Mouse (Mus musculus): ENCODE data around the gene Olfr732. TPM values are rescaled to one million over a fixed set of nuclear protein-coding genes. Genes with fewer than 3 reads are reported as not detected.

Olfr732 gene
- not detected for total RNA-seq (2023)

GRCm38 (mm10) chr14:50284106-50284505 lies at the start of gene Olfr732:
TSS of gene Olfr732 (minus strand) at chr14:50284206.

GRCm38 (mm10) chr14:50326661-50327060 lies 42.7 kb upstream of the Olfr732 start, which contains the start of gene Olfr734:
TSS of gene Olfr734 (minus strand) at chr14:50326761.

GRCm38 (mm10) chr14:50301422-50301821 lies 17.4 kb upstream of the Olfr732 start, which contains the start of gene Olfr733:
TSS of gene Olfr733 (minus strand) at chr14:50301522.

DNA sequence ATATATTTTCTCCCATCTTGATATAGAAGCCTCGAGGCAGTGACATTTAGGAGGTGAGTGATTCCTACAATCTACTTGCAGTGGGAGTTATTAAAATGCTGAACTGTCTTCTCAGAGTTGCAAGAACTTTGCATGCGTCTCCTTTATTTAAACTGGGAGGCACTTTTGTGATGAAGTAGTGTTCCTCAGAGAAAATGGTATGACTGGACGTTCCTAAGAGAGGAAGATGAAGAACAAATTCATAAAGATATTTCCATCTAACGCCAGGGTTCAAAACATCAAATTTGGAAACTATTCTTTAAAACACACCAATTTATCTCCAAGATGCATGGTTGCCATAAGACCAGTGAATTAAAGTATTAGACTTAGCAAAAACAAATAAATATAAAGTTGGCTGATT lies 42.2 kb downstream of the Olfr732 start, which contains the start of gene Olfr731:
Gene Olfr731 (minus strand): TSS at position 101 of the 400 bp plus-strand sequence.

Other genes with a start within 250 kb of the Olfr732 start
- gene Olfr725, start 243.8 kb downstream of the Olfr732 start, total RNA-seq (2023) = not detected
- gene Olfr726, start 193.3 kb downstream of the Olfr732 start, total RNA-seq (2023) = not detected
- gene Olfr727, start 161.0 kb downstream of the Olfr732 start, total RNA-seq (2023) = not detected
- gene Olfr728, start 141.5 kb downstream of the Olfr732 start, total RNA-seq (2023) = not detected
- not detected for gene Olfr729, start 131.3 kb downstream of the Olfr732 start, total RNA-seq (2023)
- not detected for gene Olfr730, start 96.0 kb downstream of the Olfr732 start, total RNA-seq (2023)
- gene Olfr731, start 42.3 kb downstream of the Olfr732 start, total RNA-seq (2023) = not detected
- gene Olfr733, start 17.3 kb upstream of the Olfr732 start, total RNA-seq (2023) = not detected
- gene Olfr734, start 42.6 kb upstream of the Olfr732 start, total RNA-seq (2023) = not detected
- not detected for gene Olfr735, start 64.7 kb upstream of the Olfr732 start, total RNA-seq (2023)
- gene Tlr11, start 73.7 kb upstream of the Olfr732 start, total RNA-seq (2023) = 0.23 TPM
- gene Olfr736, start 97.0 kb upstream of the Olfr732 start, total RNA-seq (2023) = not detected
- not detected for gene Olfr738, start 123.4 kb upstream of the Olfr732 start, total RNA-seq (2023)
- not detected for gene Olfr739, start 134.4 kb upstream of the Olfr732 start, total RNA-seq (2023)
- gene Olfr740, start 161.3 kb upstream of the Olfr732 start, total RNA-seq (2023) = not detected
- gene Olfr741, start 188.5 kb upstream of the Olfr732 start, total RNA-seq (2023) = not detected
- gene Olfr742, start 219.4 kb upstream of the Olfr732 start, total RNA-seq (2023) = not detected
- gene Olfr743, start 237.6 kb upstream of the Olfr732 start, total RNA-seq (2023) = not detected

Data from CD4-positive naive resting alpha-beta T cell, adult 76 days (primary cell).